Mouse (Mus musculus) spleen, adult 2 months (tissue): ENCODE measurements at regions not wholly inside any gene's neighbourhood (a gene's known extent, or its start where the extent isn't known, plus 50 kb on each side); places are given as distances from the start of the nearest gene placed in this dataset.

Source experiments
- DNase-seq, 2 experiments: peaks; one replicate each; pipeline versions ENCODE4 v3.0.0 to v3.0.0-alpha.2; 2012 to 2021; ENCODE audit warnings: low spot score in 2 of 2, low read depth in 1 of 2
- H3K27ac ChIP-seq: fragments of 200-500 bp; 2 replicates; pipeline ENCODE4 v1.5.1; 2012; ENCODE audit warnings: low read length, inconsistent platforms; ENCODE audit not compliant: insufficient read depth
- H3K27me3 ChIP-seq: fragments of 200-500 bp; 2 replicates; pipeline ENCODE4 v1.6.1; 2012; ENCODE audit warnings: mild to moderate bottlenecking, moderate library complexity, low read length, inconsistent platforms; ENCODE audit not compliant: control insufficient read depth, insufficient read depth
- H3K36me3 ChIP-seq: fragments of 200-500 bp; 2 replicates; pipeline ENCODE4 v1.6.1; 2012; ENCODE audit warnings: mild to moderate bottlenecking, low read length, inconsistent platforms; ENCODE audit not compliant: control insufficient read depth, insufficient read depth
- H3K4me1 ChIP-seq: fragments of 200-500 bp; 2 replicates; pipeline ENCODE4 v1.6.1; 2011; ENCODE audit warnings: inconsistent platforms; ENCODE audit not compliant: control insufficient read depth, insufficient read depth, insufficient read length
- H3K4me3 ChIP-seq: fragments of 200-500 bp; 2 replicates; pipeline ENCODE4 v1.5.1; 2011; ENCODE audit warnings: mild to moderate bottlenecking, inconsistent platforms; ENCODE audit not compliant: insufficient read depth, insufficient read length; ENCODE audit errors: extremely low read depth
- CTCF ChIP-seq: fragments of 200-500 bp; IDR thresholded peaks from 2 replicates; pipeline ENCODE4 v1.5.1; 2011; ENCODE audit warnings: mild to moderate bottlenecking, inconsistent platforms; ENCODE audit not compliant: insufficient read depth, insufficient read length, insufficient replicate concordance; ENCODE audit errors: extremely low read depth
- POLR2A ChIP-seq: fragments of 200-500 bp; IDR thresholded peaks from 2 replicates; pipeline ENCODE4 v1.6.1; 2011; ENCODE audit warnings: low read depth, low read length, inconsistent platforms
- WGBS: fragments of 180-500 bp; shearing (Covaris S2); methylation state at CpG from one replicate; pipeline ENCODE4 v1.1.7; 2018; 5-methylcytosine and 5-hydroxymethylcytosine counted together

DNA sequence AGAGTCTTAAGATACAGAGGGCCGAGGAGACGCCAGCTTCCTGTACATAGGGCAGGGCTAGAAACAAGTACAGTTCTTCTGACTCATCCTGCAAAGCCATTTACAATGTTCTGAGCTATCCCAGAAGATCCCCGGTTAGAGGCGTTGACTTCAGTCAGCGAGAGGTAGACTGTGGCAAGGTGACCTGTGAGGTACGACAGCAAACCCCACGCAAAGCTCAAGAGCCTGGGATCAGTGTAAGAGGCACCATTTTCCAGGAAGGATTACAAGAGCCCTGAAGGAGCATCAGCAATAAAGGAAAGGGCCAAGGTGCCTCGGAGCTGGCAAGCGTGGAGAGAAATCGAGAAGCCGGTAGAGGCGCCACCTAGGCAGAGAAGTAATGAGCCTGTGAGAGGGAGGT, 61.8 kb upstream of the Frmd6 start:
- Histone ChIP-seq H3K36me3 (no peaks in the 10 kb centered on the region), H3K4me1 (no peaks in the 10 kb centered on the region), H3K27ac (no peak overlapping the region), H3K4me3 (no peak overlapping the region), H3K27me3 (no peaks in the 10 kb centered on the region)
- TF ChIP-seq POLR2A (no peak), CTCF (no peak)
- 92% methylated on average over 12 of the region's 12 CpGs for WGBS
- DNase-seq: no peak

DNA sequence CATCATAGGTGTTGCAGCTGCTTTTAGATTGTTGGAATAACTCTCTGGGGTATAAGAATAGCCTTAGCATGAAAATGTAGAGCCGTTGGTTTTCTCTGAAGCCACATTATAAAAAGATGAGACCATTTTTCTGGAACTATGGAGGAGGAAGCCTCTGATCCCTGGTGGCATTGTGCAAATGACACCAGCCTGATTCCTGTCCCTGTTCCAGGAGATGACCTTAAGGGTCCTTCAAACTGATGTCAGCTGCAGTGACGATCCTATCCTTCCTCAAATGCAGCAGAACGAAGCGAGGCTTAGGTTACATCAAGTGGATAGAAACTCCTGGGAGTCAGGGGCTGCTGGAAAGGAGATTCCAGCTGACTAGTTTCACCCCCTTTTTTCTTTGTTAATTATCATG, 59.0 kb upstream of the Frmd6 start:
- WGBS: 87% methylated on average over 4 of the region's 4 CpGs
- TF ChIP-seq CTCF (no peak), POLR2A (no peak)
- DNase-seq: no peak

DNA sequence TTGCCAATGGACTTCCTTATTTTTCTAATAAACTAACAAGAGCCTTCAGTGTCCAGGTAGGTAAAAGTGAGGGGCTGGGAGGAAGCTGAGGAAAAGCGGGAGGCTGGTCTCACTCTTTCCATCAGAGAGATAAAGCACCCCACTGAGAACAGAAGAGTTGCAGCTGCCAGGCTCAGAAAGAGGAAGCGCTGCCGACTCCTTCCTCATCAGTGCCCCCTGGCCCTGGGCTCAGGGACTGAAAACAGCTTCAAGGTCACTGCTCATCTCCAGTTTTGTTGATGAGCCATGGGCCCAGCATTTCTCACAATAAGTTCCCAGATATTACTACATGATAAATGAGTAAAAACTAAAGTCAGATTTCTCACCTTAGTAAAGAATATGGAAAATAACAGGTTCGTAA, 57.4 kb upstream of the Frmd6 start:
- H3K27me3 ChIP-seq: no peaks in the 10 kb centered on the region
- DNase-seq: peak in 1 of 2 experiments; percentile 43
- TF ChIP-seq POLR2A (no peak), CTCF (peak; percentile 25; the same call in 1 of the 2 replicates)
- H3K4me3 ChIP-seq: no peak overlapping the region
- WGBS: 26% methylated on average over 4 of the region's 4 CpGs
- no peaks in the 10 kb centered on the region for H3K36me3 ChIP-seq
- H3K4me1 ChIP-seq: no peaks in the 10 kb centered on the region
- H3K27ac ChIP-seq: no peak overlapping the region

More for the DNA sequence above, 59.0 kb upstream of the Frmd6 start:
- Histone ChIP-seq H3K36me3 (no peaks in the 10 kb centered on the region), H3K27me3 (no peaks in the 10 kb centered on the region), H3K27ac (no peak overlapping the region), H3K4me1 (no peaks in the 10 kb centered on the region), H3K4me3 (no peak overlapping the region)

DNA sequence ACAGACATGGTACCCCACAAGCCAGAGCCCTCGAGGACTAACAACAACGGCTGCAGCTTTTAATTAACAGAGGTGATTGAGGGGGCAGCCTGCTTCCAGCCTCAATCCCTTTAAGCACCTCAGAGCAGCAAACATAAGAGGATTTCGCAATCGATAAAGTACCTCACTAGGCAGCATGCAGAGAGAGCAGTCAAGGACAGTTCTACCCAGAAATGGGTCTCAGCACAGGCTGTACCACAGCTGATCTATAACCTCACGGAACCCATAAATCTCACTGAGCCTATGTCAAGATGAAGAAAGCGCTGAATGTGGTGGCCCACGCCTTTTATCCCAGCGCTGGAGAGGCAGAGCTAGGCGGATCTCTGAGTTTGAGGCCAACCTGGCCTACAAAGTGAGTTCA, 56.6 kb upstream of the Frmd6 start:
- Histone ChIP-seq H3K36me3 (no peaks in the 10 kb centered on the region), H3K4me3 (no peak overlapping the region), H3K4me1 (no peaks in the 10 kb centered on the region), H3K27me3 (no peaks in the 10 kb centered on the region), H3K27ac (no peak overlapping the region)
- DNase-seq: no peak
- WGBS: 85% methylated on average over 9 of the region's 9 CpGs
- TF ChIP-seq POLR2A (no peak), CTCF (no peak)

DNA sequence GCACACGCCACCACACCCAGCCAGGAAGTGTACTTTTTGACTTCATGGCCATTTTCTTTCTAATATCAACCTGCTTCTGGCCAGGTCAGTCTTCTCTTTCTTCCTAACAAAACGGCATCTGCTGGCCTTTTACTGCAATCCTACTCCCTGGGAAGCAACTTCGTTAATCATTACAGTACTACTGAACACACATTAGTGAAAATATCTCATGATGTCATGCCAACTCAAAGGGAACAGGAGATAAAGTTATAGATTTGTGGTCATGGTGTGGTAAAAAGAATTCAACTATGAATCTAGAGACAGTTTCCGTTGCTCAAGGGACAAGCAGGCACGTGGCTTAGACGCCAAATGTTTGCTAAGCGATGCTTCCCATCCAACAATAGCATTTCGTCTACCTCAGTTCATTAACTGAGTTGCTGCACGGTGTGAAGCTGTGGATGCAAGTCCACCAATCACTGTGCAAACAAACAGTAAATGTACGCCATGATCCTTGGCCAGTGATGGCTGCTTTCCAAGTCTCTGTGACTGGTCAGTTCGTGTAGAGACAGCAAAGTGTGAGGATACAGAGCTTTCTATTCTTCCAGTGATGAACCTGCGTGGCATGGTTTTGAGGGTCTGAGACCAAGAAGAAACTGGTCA, 55.7 kb upstream of the Frmd6 start:
- Histone ChIP-seq H3K4me1 (no peaks in the 10 kb centered on the region), H3K27me3 (no peaks in the 10 kb centered on the region), H3K27ac (no peak overlapping the region), H3K36me3 (no peaks in the 10 kb centered on the region), H3K4me3 (no peak overlapping the region)
- no peak for TF ChIP-seq POLR2A
- no peak for TF ChIP-seq CTCF
- DNase-seq: no peak
- 87% methylated on average over 12 of the region's 12 CpGs for WGBS

DNA sequence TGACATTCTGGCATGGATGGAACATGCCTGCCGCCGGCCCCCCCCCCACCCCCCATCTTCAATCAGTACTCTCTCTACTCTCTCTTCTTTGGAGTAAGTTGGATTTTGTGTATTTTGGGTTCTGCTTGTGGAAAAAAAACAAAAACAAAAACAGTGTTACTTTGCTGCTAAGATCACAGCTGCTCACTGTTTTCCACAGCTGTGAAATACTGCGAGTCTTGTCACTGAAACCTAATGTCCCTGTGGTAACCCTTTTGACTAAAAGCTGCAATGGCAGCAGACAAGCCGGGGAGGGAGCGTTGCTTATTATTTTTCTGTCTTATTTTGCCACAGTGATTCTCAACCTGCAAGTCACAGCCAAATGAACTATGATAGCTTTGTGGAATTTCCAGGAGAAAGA, 51.3 kb upstream of the Frmd6 start:
- TF ChIP-seq CTCF: no peak
- TF ChIP-seq POLR2A: no peak
- DNase-seq: no peak

DNA sequence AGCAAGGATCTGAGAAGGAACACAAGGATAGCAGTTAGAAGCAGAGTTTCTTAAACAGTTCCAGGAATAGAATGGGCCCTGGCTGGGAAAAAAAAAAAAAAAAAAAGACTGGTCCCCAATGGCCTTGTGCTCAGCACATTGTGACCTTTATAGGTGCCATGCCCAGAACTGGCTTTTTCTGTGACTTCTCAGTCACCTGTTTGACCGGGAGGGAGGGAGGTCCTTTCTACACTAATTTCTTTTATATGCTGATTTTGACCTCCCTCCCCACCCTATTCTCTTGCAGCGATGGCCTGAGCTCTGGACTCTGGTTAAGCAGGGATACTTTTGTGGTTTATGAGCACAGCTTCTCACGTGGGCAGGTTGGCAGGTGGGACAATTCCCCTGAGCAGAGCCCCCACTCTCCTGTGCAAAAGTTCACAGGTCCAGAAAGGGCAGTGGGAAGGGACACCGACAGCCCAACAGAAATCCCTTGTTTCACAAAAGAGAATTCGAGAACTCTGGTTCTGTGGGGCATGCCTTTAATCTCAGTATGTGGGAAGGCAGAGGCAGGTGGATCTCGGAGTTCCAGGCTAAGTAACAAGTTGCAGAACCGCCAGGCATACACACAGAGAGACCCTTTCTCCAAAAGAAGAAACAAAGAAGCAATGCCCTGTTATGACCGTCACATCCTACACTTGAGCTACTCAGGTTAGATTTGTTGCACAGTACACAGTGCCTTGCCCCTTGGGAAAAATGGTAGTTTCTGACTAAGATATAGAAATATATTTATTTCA, 50.3 kb upstream of the Frmd6 start:
- no peak overlapping the region for H3K27ac ChIP-seq
- no peaks in the 10 kb centered on the region for H3K27me3 ChIP-seq
- whole genome bisulfite sequencing: 82% methylated on average over 8 of the region's 8 CpGs
- H3K4me1 ChIP-seq: no peaks in the 10 kb centered on the region
- no peaks in the 10 kb centered on the region for H3K36me3 ChIP-seq
- H3K4me3 ChIP-seq: no peak overlapping the region
- TF ChIP-seq CTCF (no peak), POLR2A (no peak)
- DNase-seq: no peak

More for the DNA sequence above, 51.3 kb upstream of the Frmd6 start:
- Histone ChIP-seq H3K4me1 (no peaks in the 10 kb centered on the region), H3K4me3 (no peak overlapping the region), H3K27me3 (no peaks in the 10 kb centered on the region), H3K36me3 (no peaks in the 10 kb centered on the region), H3K27ac (no peak overlapping the region)
- 90% methylated on average over 5 of the region's 5 CpGs for WGBS
